1 mouse cellular context compared by ENCODE assay signal in genomic region chr8:70459636-70460035, GRCm38 (mm10).
TF ChIP-seq lines count a peak whose summit lies in the region.

No protein-coding gene starts in this region.

TF ChIP-seq in MEL, 35 proteins besides CTCF, POLR2A, EP300 and RAD21:
- TF ChIP-seq E2F4 (IDR thresholded peaks at IDR 0.05; ENCODE audit: borderline replicate concordance, low read depth, low read length) (no peak), RCOR1 (IDR thresholded peaks at IDR 0.05; ENCODE audit: low read depth, low read length) (no peak), TBP (IDR thresholded peaks at IDR 0.05; ENCODE audit: low read depth, low read length) (no peak), ELF1 (IDR thresholded peaks at IDR 0.05; ENCODE audit: low read depth, low read length) (no peak), BHLHE40 (IDR thresholded peaks at IDR 0.05; ENCODE audit: borderline replicate concordance, low read depth, low read length) (no peak), NRF1 (IDR thresholded peaks at IDR 0.05; ENCODE audit: insufficient read depth, low read depth, low read length, poor library complexity, severe bottlenecking) (no peak), ETS1 (IDR thresholded peaks at IDR 0.05; ENCODE audit: low read depth, low read length) (no peak)
